Mouse (Mus musculus): ENCODE results near the gene Mta1.
A peak's percentile ranks its signal among the peaks of the same experiment; 100 is the strongest.

DNA sequence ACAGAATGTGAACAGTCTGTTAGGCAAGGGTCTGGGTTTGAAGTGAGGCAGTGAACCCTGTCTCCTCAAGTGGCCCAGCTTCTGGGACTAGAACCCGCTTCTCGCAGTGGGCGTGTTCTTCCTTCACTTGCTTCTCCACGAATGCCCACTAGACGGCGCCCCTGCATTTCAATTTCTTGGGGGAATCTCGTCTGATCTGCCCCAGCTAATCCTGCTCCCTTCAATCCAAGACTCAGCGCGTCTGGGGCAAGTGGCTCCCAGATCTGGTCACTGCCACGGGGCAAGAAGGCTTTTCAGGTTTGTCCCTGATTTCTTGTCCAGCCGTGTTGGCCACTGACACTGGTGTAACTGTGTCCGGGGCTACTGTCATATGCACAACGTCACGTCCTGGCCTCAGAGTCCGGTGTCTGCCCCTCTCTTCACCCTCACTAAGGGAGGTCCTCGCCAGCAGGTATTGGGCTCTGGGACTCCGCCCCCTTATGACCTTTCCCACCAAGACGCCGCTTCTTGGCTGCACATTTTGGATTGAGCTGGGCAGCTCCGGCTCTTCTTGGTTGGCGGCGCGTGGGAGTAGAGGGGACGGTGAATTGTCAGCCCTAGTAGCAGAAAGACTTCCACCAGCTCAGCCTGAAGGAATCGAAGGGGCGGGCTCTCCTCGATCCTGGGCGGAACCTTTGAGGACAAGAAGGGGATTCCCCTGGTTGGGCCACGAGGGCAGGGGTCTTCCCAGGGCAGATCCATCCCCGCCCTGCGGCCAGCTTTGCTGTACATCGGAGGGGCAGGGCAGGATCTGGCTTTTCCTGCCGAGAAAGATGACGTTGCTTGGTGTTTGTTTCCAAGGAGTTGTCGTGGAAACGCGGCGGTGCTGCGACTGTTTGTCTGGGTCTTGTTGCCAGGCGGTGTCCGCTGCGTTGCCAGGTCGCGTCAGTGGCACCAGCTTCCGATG is 48.3 kb downstream of the Mta1 start, which contains the start of gene Crip1:
- peak; percentile 24; the same call in 1 of the 2 replicates for TF ChIP-seq POLR2A (IDR thresholded peaks at IDR 0.05; ENCODE audit: low read depth, low read length)
- TF ChIP-seq CTCF (IDR thresholded peaks at IDR 0.05; ENCODE audit: extremely low read depth, insufficient read length, insufficient replicate concordance, low read depth, low read length): peak; percentile 93

All from small intestine, adult 2 months (tissue).